Mouse (Mus musculus) heart, embryonic 14.5 days (tissue): ENCODE results near the gene Cyp46a1. TPM values are rescaled to one million over a fixed set of nuclear protein-coding genes. Genes with fewer than 3 reads are reported as not detected.

Source experiments
- ATAC-seq: fragments of 200-750 bp; cut with Nextera tagmentation; 2 replicates; pipeline ENCODE4 v1.8.0; 2017; ENCODE audit warnings: low read depth, moderate TSS enrichment; ENCODE audit not compliant: insufficient number of reproducible peaks, insufficient read depth, low FRiP score
- H3K27ac ChIP-seq, 2 experiments: fragments of 200-500 bp in 1 of 2; fragments of 300-500 bp in 1 of 2; sonication (generic) in 1 of 2; replicated peaks in 1 of 2; 2 replicates each; pipeline ENCODE4 v1.5.1; 2012 to 2014; ENCODE audit warnings: low read depth in 2 of 2, low read length in 2 of 2, control low read depth in 1 of 2, mild to moderate bottlenecking in 1 of 2, mixed read lengths in 1 of 2; ENCODE audit not compliant: control insufficient read depth in 1 of 2, insufficient read depth in 1 of 2
- H3K27me3 ChIP-seq: fragments of 300-500 bp; sonication (generic); 2 replicates; pipeline ENCODE4 v1.6.1; 2014; ENCODE audit warnings: mild to moderate bottlenecking, low read length, control low read depth; ENCODE audit not compliant: control insufficient read depth, insufficient read depth
- H3K36me3 ChIP-seq: fragments of 300-500 bp; sonication (generic); 2 replicates; pipeline ENCODE4 v1.6.1; 2014; ENCODE audit warnings: mild to moderate bottlenecking, control low read depth, low read length, mixed read lengths; ENCODE audit not compliant: control insufficient read depth, insufficient read depth
- H3K4me1 ChIP-seq, 2 experiments: fragments of 200-500 bp in 1 of 2; fragments of 300-500 bp in 1 of 2; sonication (generic) in 1 of 2; 2 replicates each; pipeline ENCODE4 v1.6.1; 2012 to 2014; ENCODE audit warnings: low read length in 2 of 2, control low read depth in 1 of 2, mixed read lengths in 1 of 2; ENCODE audit not compliant: control insufficient read depth in 2 of 2, insufficient read depth in 2 of 2
- H3K4me2 ChIP-seq: fragments of 300-500 bp; sonication (generic); 2 replicates; pipeline ENCODE4 v1.6.1; 2014; ENCODE audit warnings: mild to moderate bottlenecking, low read length
- H3K4me3 ChIP-seq, 2 experiments: fragments of 200-500 bp in 1 of 2; fragments of 300-500 bp in 1 of 2; sonication (generic) in 1 of 2; 2 replicates each; pipeline ENCODE4 v1.5.1; 2012 to 2014; ENCODE audit warnings: low read length in 2 of 2, mild to moderate bottlenecking in 2 of 2, control low read depth in 1 of 2, low read depth in 1 of 2, moderate library complexity in 1 of 2; ENCODE audit not compliant: control insufficient read depth in 1 of 2, insufficient read depth in 1 of 2
- H3K9ac ChIP-seq: fragments of 300-500 bp; sonication (generic); 2 replicates; pipeline ENCODE4 v1.6.1; 2014; ENCODE audit warnings: mild to moderate bottlenecking, low read length
- H3K9me3 ChIP-seq: fragments of 300-500 bp; sonication (generic); 2 replicates; pipeline ENCODE4 v1.6.1; 2016; ENCODE audit warnings: low read length, control low read depth; ENCODE audit not compliant: control insufficient read depth
- WGBS: fragments of 180-500 bp; shearing (Covaris S2); extraction: QIAGEN DNeasy Blood & Tissue Kit; methylation state at CpG from one replicate; pipeline ENCODE4 v1.1.7; 2014; 5-methylcytosine and 5-hydroxymethylcytosine counted together
- polyA plus RNA-seq: library from polyadenylated mRNA; unstranded; fragments of >200 nt; fragmentation: Nextera tagmentation; extraction: Ambion mirVana; gene quantifications from 2 replicates; pipeline ENCODE4 v1.2.1, GENCODE M21; 2014

Cyp46a1 gene
- polyA plus RNA-seq, 1 experiment from 2014 or later = 4.2 TPM

- no peak overlapping the region for H3K27ac ChIP-seq
- no peak for ATAC-seq
- 15% methylated on average over 3 of the region's 3 CpGs for WGBS
- peaks cover 4 to 28% of the 10 kb centered on the region in 2 experiments; a peak in 3 of 4 replicates for H3K4me1 ChIP-seq
- H3K9ac ChIP-seq = no peak overlapping the region
- H3K27me3 ChIP-seq = no peaks in the 10 kb centered on the region
- no peak overlapping the region for H3K4me3 ChIP-seq
- no peaks in the 10 kb centered on the region for H3K9me3 ChIP-seq
- no peak overlapping the region for H3K4me2 ChIP-seq
- no peaks in the 10 kb centered on the region for H3K36me3 ChIP-seq
Measured at GRCm38 (mm10) chr12:108365340-108365739, 31.2 kb downstream of the Cyp46a1 start.

GRCm38 (mm10) chr12:108365868-108366267, 31.7 kb downstream of the Cyp46a1 start:
- no peak for ATAC-seq
- no peaks in the 10 kb centered on the region for H3K36me3 ChIP-seq
- H3K27ac ChIP-seq = no peak overlapping the region
- no peak overlapping the region for H3K4me2 ChIP-seq
- no peaks in the 10 kb centered on the region for H3K9me3 ChIP-seq
- H3K9ac ChIP-seq = no peak overlapping the region
- no peaks in the 10 kb centered on the region for H3K27me3 ChIP-seq
- no peak overlapping the region for H3K4me3 ChIP-seq
- H3K4me1 ChIP-seq = peaks cover 10 to 33% of the 10 kb centered on the region in 2 experiments; a peak in 3 of 4 replicates
- WGBS = 71% methylated on average over 7 of the region's 7 CpGs

- WGBS = 71% methylated on average over 2 of the region's 2 CpGs
- H3K27me3 ChIP-seq = no peaks in the 10 kb centered on the region
- no peak overlapping the region for H3K9ac ChIP-seq
- H3K4me1 ChIP-seq = peaks cover 26 to 53% of the 10 kb centered on the region in 2 experiments
- ATAC-seq = no peak
- no peaks in the 10 kb centered on the region for H3K9me3 ChIP-seq
- H3K27ac ChIP-seq = no peak overlapping the region
- H3K4me3 ChIP-seq = no peak overlapping the region
- H3K4me2 ChIP-seq = no peak overlapping the region
- H3K36me3 ChIP-seq = no peaks in the 10 kb centered on the region
Measured at GRCm38 (mm10) chr12:108367909-108368308, 33.7 kb downstream of the Cyp46a1 start.

DNA sequence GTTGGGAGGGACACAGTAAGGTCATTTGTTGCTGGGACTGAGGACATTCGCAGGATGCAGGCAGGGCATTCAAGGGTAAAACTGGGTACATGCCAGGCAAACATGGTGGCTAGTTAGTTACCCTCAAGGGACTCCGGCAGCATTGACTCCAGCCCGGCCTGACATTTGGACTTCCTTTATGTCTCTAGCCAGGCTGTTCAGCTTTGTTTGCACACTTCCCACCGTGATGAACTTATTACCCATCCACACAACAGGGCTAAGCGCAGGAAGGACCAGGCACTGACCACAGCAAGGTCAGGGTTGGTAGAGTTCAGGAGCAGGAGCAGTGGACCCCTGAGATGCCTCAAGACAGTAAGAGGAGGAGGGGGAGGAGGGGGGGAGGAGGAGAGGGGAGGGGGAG, 34.7 kb downstream of the Cyp46a1 start:
- 75% methylated on average over 5 of the region's 5 CpGs for WGBS
- Histone ChIP-seq H3K9ac (no peak overlapping the region), H3K4me1 (peaks cover 34 to 63% of the 10 kb centered on the region in 2 experiments), H3K36me3 (no peaks in the 10 kb centered on the region), H3K9me3 (no peaks in the 10 kb centered on the region), H3K4me3 (no peak overlapping the region), H3K27me3 (no peaks in the 10 kb centered on the region), H3K27ac (no peak overlapping the region), H3K4me2 (no peak overlapping the region)
- no peak for ATAC-seq

DNA sequence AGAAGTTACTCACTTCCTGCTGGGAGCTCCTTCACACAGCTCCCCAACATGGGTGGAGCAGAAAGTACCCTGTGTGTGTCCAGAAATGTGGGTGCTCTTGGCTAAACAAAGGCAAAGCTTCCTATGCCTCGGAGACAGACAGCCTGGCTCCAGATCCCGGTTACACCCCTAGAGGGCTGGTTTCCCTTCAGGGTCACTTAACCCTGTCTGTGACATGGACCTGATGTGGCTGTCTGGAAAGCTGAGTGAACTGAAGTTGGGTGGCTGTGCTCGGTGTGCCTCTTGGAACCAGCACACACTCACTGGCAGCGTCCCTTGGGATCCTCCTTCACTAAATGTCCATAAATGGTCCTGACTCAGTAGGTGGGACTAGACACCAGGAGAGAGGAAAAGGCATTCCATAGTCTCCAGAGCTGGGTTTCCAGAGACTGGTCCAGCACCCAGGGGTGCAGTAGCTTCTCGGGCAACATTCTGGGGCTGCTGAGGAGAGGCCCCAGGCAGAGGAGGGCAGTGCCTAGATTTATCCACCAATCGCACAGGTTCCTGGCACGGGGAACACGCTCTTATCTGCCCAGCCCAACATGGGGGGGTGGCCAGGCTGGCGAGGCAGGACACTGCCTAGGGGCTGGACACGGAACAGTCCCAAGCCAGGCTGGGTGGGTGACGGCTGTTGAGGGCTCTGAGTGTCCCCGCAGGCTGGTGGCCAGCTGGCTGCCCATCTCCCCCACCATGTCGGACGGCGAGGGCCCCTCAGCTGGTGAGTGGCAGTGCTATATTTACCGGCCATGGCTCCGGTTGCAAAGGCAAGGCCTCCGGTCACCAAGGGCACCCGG, 36.6 kb downstream of the Cyp46a1 start, which contains the start of gene Eml1:
Gene Eml1 (plus strand): TSS at position 362 of the 833 bp plus-strand sequence.
- Histone ChIP-seq H3K4me3 (peak within 1 kb of the TSS; percentile 34 to 42), H3K9me3 (no peaks in the 10 kb centered on the region), H3K27ac (peak within 1 kb of the TSS; percentile 83 to 94), H3K9ac (peak within 1 kb of the TSS; percentile 71), H3K27me3 (no peaks in the 10 kb centered on the region), H3K36me3 (no peaks in the 10 kb centered on the region), H3K4me2 (peak within 1 kb of the TSS; percentile 67), H3K4me1 (peaks cover 40 to 59% of the 10 kb centered on the region in 2 experiments)
- WGBS = 12% methylated on average over 19 of the region's 19 CpGs
- ATAC-seq = peak; percentile 73

- H3K27ac ChIP-seq = peak overlapping the region; percentile 83 to 94
- H3K4me2 ChIP-seq = peak overlapping the region; percentile 67
- H3K9me3 ChIP-seq = no peaks in the 10 kb centered on the region
- WGBS = 48% methylated on average over 6 of the region's 6 CpGs
- peaks cover 38 to 59% of the 10 kb centered on the region in 2 experiments for H3K4me1 ChIP-seq
- ATAC-seq = no peak
- peak overlapping the region; percentile 34 to 42 for H3K4me3 ChIP-seq
- no peaks in the 10 kb centered on the region for H3K36me3 ChIP-seq
- no peaks in the 10 kb centered on the region for H3K27me3 ChIP-seq
- H3K9ac ChIP-seq = peak overlapping the region; percentile 71
Measured at GRCm38 (mm10) chr12:108371429-108371765, 37.2 kb downstream of the Cyp46a1 start.

DNA sequence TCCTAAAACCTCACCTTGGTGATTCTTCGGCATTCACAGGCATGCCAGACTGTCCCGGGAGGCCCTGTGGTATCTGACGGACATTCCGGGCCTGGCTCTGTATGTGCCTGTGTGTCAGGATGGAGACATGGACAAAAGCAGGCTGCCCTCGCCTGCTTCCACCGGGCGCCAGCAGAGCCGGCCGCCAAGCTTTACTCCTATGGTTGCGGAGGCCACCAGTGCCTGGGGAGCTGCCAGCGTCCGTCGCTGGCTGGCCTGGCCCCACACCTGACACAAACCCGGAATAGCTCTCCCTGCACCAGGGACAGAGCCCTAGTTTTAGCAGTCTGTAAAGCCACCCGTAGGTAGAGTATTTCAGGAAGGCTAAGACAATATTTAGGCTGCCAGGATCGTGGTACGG, 38.1 kb downstream of the Cyp46a1 start:
- Histone ChIP-seq H3K9me3 (no peaks in the 10 kb centered on the region), H3K36me3 (no peaks in the 10 kb centered on the region), H3K27me3 (no peaks in the 10 kb centered on the region), H3K4me2 (peak overlapping the region; percentile 67), H3K9ac (peak overlapping the region; percentile 71), H3K4me3 (peak overlapping the region; percentile 9 to 42; a peak in 3 of 4 replicates), H3K27ac (peak overlapping the region; percentile 83 to 94), H3K4me1 (peaks cover 38 to 59% of the 10 kb centered on the region in 2 experiments)
- 38% methylated on average over 17 of the region's 17 CpGs for WGBS
- ATAC-seq = no peak
